Mouse (Mus musculus): Measurements from ENCODE around the gene Paqr3.

Paqr3 gene

GRCm38 (mm10) chr5:97084541-97084940, 26.9 kb downstream of the Paqr3 start:
- DNase-seq (ENCODE audit: low spot score): no peak

GRCm38 (mm10) chr5:97083701-97084100, 27.7 kb downstream of the Paqr3 start:
- peak; percentile 35 for DNase-seq (ENCODE audit: low spot score)

- no peak for DNase-seq (ENCODE audit: low spot score)
Observed at GRCm38 (mm10) chr5:97081481-97081880, 29.9 kb downstream of the Paqr3 start.

- no peak for DNase-seq (ENCODE audit: low spot score)
Observed at GRCm38 (mm10) chr5:97078641-97079040, 32.8 kb downstream of the Paqr3 start.

- no peak for DNase-seq (ENCODE audit: low spot score)
Observed at GRCm38 (mm10) chr5:97077676-97078075, 33.7 kb downstream of the Paqr3 start.

GRCm38 (mm10) chr5:97076167-97076566, 35.2 kb downstream of the Paqr3 start:
- DNase-seq (ENCODE audit: low spot score): no peak

GRCm38 (mm10) chr5:97075476-97076151, 35.8 kb downstream of the Paqr3 start:
- no peak for DNase-seq (ENCODE audit: low spot score)

- DNase-seq (ENCODE audit: low spot score): no peak
Observed at GRCm38 (mm10) chr5:97065746-97066145, 45.6 kb downstream of the Paqr3 start.

- no peak for DNase-seq (ENCODE audit: low spot score)
Observed at GRCm38 (mm10) chr5:97062041-97062440, 49.4 kb downstream of the Paqr3 start.

- DNase-seq (ENCODE audit: low spot score): no peak
Observed at GRCm38 (mm10) chr5:97060864-97061263, 50.5 kb downstream of the Paqr3 start.

- DNase-seq (ENCODE audit: low spot score): no peak
Observed at GRCm38 (mm10) chr5:97056791-97057450, 54.5 kb downstream of the Paqr3 start.

- DNase-seq (ENCODE audit: low spot score): no peak
Observed at GRCm38 (mm10) chr5:97056359-97056758, 55.0 kb downstream of the Paqr3 start.

- no peak for DNase-seq (ENCODE audit: low spot score)
Observed at GRCm38 (mm10) chr5:97055511-97056068, 55.8 kb downstream of the Paqr3 start.

GRCm38 (mm10) chr5:97054801-97055200, 56.6 kb downstream of the Paqr3 start:
- no peak for DNase-seq (ENCODE audit: low spot score)

- no peak for DNase-seq (ENCODE audit: low spot score)
Observed at GRCm38 (mm10) chr5:97054166-97054565, 57.2 kb downstream of the Paqr3 start.

- no peak for DNase-seq (ENCODE audit: low spot score)
Observed at GRCm38 (mm10) chr5:97048905-97049304, 62.5 kb downstream of the Paqr3 start.

GRCm38 (mm10) chr5:97046680-97047079, 64.7 kb downstream of the Paqr3 start:
- DNase-seq (ENCODE audit: low spot score): no peak

GRCm38 (mm10) chr5:97045260-97045659, 66.1 kb downstream of the Paqr3 start:
- no peak for DNase-seq (ENCODE audit: low spot score)
